Mouse (Mus musculus): ENCODE measurements around the gene Stag3. TPM values are rescaled to one million over a fixed set of nuclear protein-coding genes. Genes with fewer than 3 reads are reported as not detected.

The Stag3 gene
- polyA plus RNA-seq, 1 experiment from 2014 or later: 2.1 TPM

GRCm38 (mm10) chr5:138256094-138256467 is 24.0 kb upstream of the Stag3 start:
- Histone ChIP-seq H3K4me3 (ENCODE audit: control insufficient read depth in 1 of 2, insufficient read depth in 1 of 2, low read depth in 1 of 2, low read length in 2 of 2) (peak overlapping the region; percentile 80 to 88), H3K27me3 (ENCODE audit: control insufficient read depth, insufficient read depth, low read length) (no peaks in the 10 kb centered on the region), H3K9ac (ENCODE audit: low read length) (peak overlapping the region; percentile 74), H3K4me2 (ENCODE audit: low read length) (peak overlapping the region; percentile 83), H3K27ac (replicated peaks in 1 of 2; ENCODE audit: control insufficient read depth in 1 of 2, insufficient read depth in 1 of 2, low read depth in 2 of 2, low read length in 2 of 2) (peak overlapping the region; percentile 83 to 85), H3K4me1 (ENCODE audit: control insufficient read depth in 2 of 2, insufficient read depth in 2 of 2, low read length in 2 of 2) (peaks cover 18 to 26% of the 10 kb centered on the region in 2 experiments), H3K9me3 (ENCODE audit: control insufficient read depth, low read length) (no peaks in the 10 kb centered on the region), H3K36me3 (ENCODE audit: control insufficient read depth, insufficient read depth, low read length) (peaks cover 29% of the 10 kb centered on the region)
- WGBS: 21% methylated on average over 7 of the region's 7 CpGs
- no peak for ATAC-seq (ENCODE audit: insufficient number of reproducible peaks, insufficient read depth, low FRiP score, low read depth)

GRCm38 (mm10) chr5:138256966-138257584 is 23.0 kb upstream of the Stag3 start:
- Histone ChIP-seq H3K4me1 (ENCODE audit: control insufficient read depth in 2 of 2, insufficient read depth in 2 of 2, low read length in 2 of 2) (peaks cover 18 to 26% of the 10 kb centered on the region in 2 experiments), H3K4me3 (ENCODE audit: control insufficient read depth in 1 of 2, insufficient read depth in 1 of 2, low read depth in 1 of 2, low read length in 2 of 2) (no peak overlapping the region), H3K4me2 (ENCODE audit: low read length) (no peak overlapping the region), H3K27me3 (ENCODE audit: control insufficient read depth, insufficient read depth, low read length) (no peaks in the 10 kb centered on the region), H3K36me3 (ENCODE audit: control insufficient read depth, insufficient read depth, low read length) (peaks cover 39% of the 10 kb centered on the region), H3K9ac (ENCODE audit: low read length) (no peak overlapping the region), H3K9me3 (ENCODE audit: control insufficient read depth, low read length) (no peaks in the 10 kb centered on the region), H3K27ac (replicated peaks in 1 of 2; ENCODE audit: control insufficient read depth in 1 of 2, insufficient read depth in 1 of 2, low read depth in 2 of 2, low read length in 2 of 2) (no peak overlapping the region)
- WGBS: 82% methylated on average over 10 of the region's 10 CpGs
- no peak for ATAC-seq (ENCODE audit: insufficient number of reproducible peaks, insufficient read depth, low FRiP score, low read depth)

GRCm38 (mm10) chr5:138257585-138257978 is 22.5 kb upstream of the Stag3 start:
- H3K9ac ChIP-seq (ENCODE audit: low read length): no peak overlapping the region
- peaks cover 43% of the 10 kb centered on the region for H3K36me3 ChIP-seq (ENCODE audit: control insufficient read depth, insufficient read depth, low read length)
- WGBS: 89% methylated on average over 4 of the region's 4 CpGs
- ATAC-seq (ENCODE audit: insufficient number of reproducible peaks, insufficient read depth, low FRiP score, low read depth): no peak
- H3K9me3 ChIP-seq (ENCODE audit: control insufficient read depth, low read length): no peaks in the 10 kb centered on the region
- no peak overlapping the region for H3K4me2 ChIP-seq (ENCODE audit: low read length)
- no peak overlapping the region for H3K27ac ChIP-seq (replicated peaks in 1 of 2; ENCODE audit: control insufficient read depth in 1 of 2, insufficient read depth in 1 of 2, low read depth in 2 of 2, low read length in 2 of 2)
- peaks cover 20 to 31% of the 10 kb centered on the region in 2 experiments for H3K4me1 ChIP-seq (ENCODE audit: control insufficient read depth in 2 of 2, insufficient read depth in 2 of 2, low read length in 2 of 2)
- no peak overlapping the region for H3K4me3 ChIP-seq (ENCODE audit: control insufficient read depth in 1 of 2, insufficient read depth in 1 of 2, low read depth in 1 of 2, low read length in 2 of 2)
- H3K27me3 ChIP-seq (ENCODE audit: control insufficient read depth, insufficient read depth, low read length): no peaks in the 10 kb centered on the region

- H3K4me3 ChIP-seq (ENCODE audit: control insufficient read depth in 1 of 2, insufficient read depth in 1 of 2, low read depth in 1 of 2, low read length in 2 of 2): no peak overlapping the region
- no peak overlapping the region for H3K9ac ChIP-seq (ENCODE audit: low read length)
- H3K27ac ChIP-seq (replicated peaks in 1 of 2; ENCODE audit: control insufficient read depth in 1 of 2, insufficient read depth in 1 of 2, low read depth in 2 of 2, low read length in 2 of 2): no peak overlapping the region
- H3K27me3 ChIP-seq (ENCODE audit: control insufficient read depth, insufficient read depth, low read length): no peaks in the 10 kb centered on the region
- WGBS: 93% methylated on average over 3 of the region's 3 CpGs
- peaks cover 43% of the 10 kb centered on the region for H3K36me3 ChIP-seq (ENCODE audit: control insufficient read depth, insufficient read depth, low read length)
- ATAC-seq (ENCODE audit: insufficient number of reproducible peaks, insufficient read depth, low FRiP score, low read depth): no peak
- H3K9me3 ChIP-seq (ENCODE audit: control insufficient read depth, low read length): no peaks in the 10 kb centered on the region
- H3K4me2 ChIP-seq (ENCODE audit: low read length): no peak overlapping the region
- H3K4me1 ChIP-seq (ENCODE audit: control insufficient read depth in 2 of 2, insufficient read depth in 2 of 2, low read length in 2 of 2): peaks cover 25 to 36% of the 10 kb centered on the region in 2 experiments
Observed at GRCm38 (mm10) chr5:138258078-138258477, 22.0 kb upstream of the Stag3 start.

GRCm38 (mm10) chr5:138258542-138258941 is 21.5 kb upstream of the Stag3 start:
- Histone ChIP-seq H3K27ac (replicated peaks in 1 of 2; ENCODE audit: control insufficient read depth in 1 of 2, insufficient read depth in 1 of 2, low read depth in 2 of 2, low read length in 2 of 2) (0 out of 4 replicates have a peak overlapping the region, but pooled peaks of 1 of the 2 experiments have one; percentile 9), H3K9me3 (ENCODE audit: control insufficient read depth, low read length) (no peaks in the 10 kb centered on the region), H3K27me3 (ENCODE audit: control insufficient read depth, insufficient read depth, low read length) (no peaks in the 10 kb centered on the region), H3K36me3 (ENCODE audit: control insufficient read depth, insufficient read depth, low read length) (peaks cover 43% of the 10 kb centered on the region), H3K4me3 (ENCODE audit: control insufficient read depth in 1 of 2, insufficient read depth in 1 of 2, low read depth in 1 of 2, low read length in 2 of 2) (no peak overlapping the region), H3K4me2 (ENCODE audit: low read length) (no peak overlapping the region), H3K4me1 (ENCODE audit: control insufficient read depth in 2 of 2, insufficient read depth in 2 of 2, low read length in 2 of 2) (peaks cover 26 to 38% of the 10 kb centered on the region in 2 experiments), H3K9ac (ENCODE audit: low read length) (no peak overlapping the region)
- ATAC-seq (ENCODE audit: insufficient number of reproducible peaks, insufficient read depth, low FRiP score, low read depth): no peak
- WGBS: 53% methylated on average over 6 of the region's 6 CpGs

GRCm38 (mm10) chr5:138258993-138259392 is 21.0 kb upstream of the Stag3 start:
- Histone ChIP-seq H3K4me1 (ENCODE audit: control insufficient read depth in 2 of 2, insufficient read depth in 2 of 2, low read length in 2 of 2) (peaks cover 26 to 38% of the 10 kb centered on the region in 2 experiments), H3K27ac (replicated peaks in 1 of 2; ENCODE audit: control insufficient read depth in 1 of 2, insufficient read depth in 1 of 2, low read depth in 2 of 2, low read length in 2 of 2) (peak overlapping the region in 1 of 2 experiments; percentile 9; a peak in 1 of 4 replicates), H3K36me3 (ENCODE audit: control insufficient read depth, insufficient read depth, low read length) (peaks cover 43% of the 10 kb centered on the region), H3K9me3 (ENCODE audit: control insufficient read depth, low read length) (no peaks in the 10 kb centered on the region), H3K9ac (ENCODE audit: low read length) (0 out of 2 replicates have a peak overlapping the region, but pooled peaks have one; percentile 11), H3K4me3 (ENCODE audit: control insufficient read depth in 1 of 2, insufficient read depth in 1 of 2, low read depth in 1 of 2, low read length in 2 of 2) (no peak overlapping the region), H3K4me2 (ENCODE audit: low read length) (no peak overlapping the region), H3K27me3 (ENCODE audit: control insufficient read depth, insufficient read depth, low read length) (no peaks in the 10 kb centered on the region)
- 42% methylated on average over 7 of the region's 7 CpGs for WGBS
- ATAC-seq (ENCODE audit: insufficient number of reproducible peaks, insufficient read depth, low FRiP score, low read depth): no peak

GRCm38 (mm10) chr5:138260051-138260450 is 20.0 kb upstream of the Stag3 start:
- no peak overlapping the region for H3K4me3 ChIP-seq (ENCODE audit: control insufficient read depth in 1 of 2, insufficient read depth in 1 of 2, low read depth in 1 of 2, low read length in 2 of 2)
- H3K27ac ChIP-seq (replicated peaks in 1 of 2; ENCODE audit: control insufficient read depth in 1 of 2, insufficient read depth in 1 of 2, low read depth in 2 of 2, low read length in 2 of 2): no peak overlapping the region
- ATAC-seq (ENCODE audit: insufficient number of reproducible peaks, insufficient read depth, low FRiP score, low read depth): no peak
- 43% methylated on average over 10 of the region's 10 CpGs for WGBS
- H3K4me2 ChIP-seq (ENCODE audit: low read length): no peak overlapping the region
- H3K4me1 ChIP-seq (ENCODE audit: control insufficient read depth in 2 of 2, insufficient read depth in 2 of 2, low read length in 2 of 2): peaks cover 24 to 40% of the 10 kb centered on the region in 2 experiments
- peaks cover 43% of the 10 kb centered on the region for H3K36me3 ChIP-seq (ENCODE audit: control insufficient read depth, insufficient read depth, low read length)
- H3K9ac ChIP-seq (ENCODE audit: low read length): peak overlapping the region; percentile 30; the same call in 1 of the 2 replicates
- H3K9me3 ChIP-seq (ENCODE audit: control insufficient read depth, low read length): no peaks in the 10 kb centered on the region
- no peaks in the 10 kb centered on the region for H3K27me3 ChIP-seq (ENCODE audit: control insufficient read depth, insufficient read depth, low read length)

GRCm38 (mm10) chr5:138260834-138261233 is 19.2 kb upstream of the Stag3 start:
- ATAC-seq (ENCODE audit: insufficient number of reproducible peaks, insufficient read depth, low FRiP score, low read depth): no peak
- Histone ChIP-seq H3K4me2 (ENCODE audit: low read length) (no peak overlapping the region), H3K36me3 (ENCODE audit: control insufficient read depth, insufficient read depth, low read length) (peaks cover 46% of the 10 kb centered on the region), H3K27ac (replicated peaks in 1 of 2; ENCODE audit: control insufficient read depth in 1 of 2, insufficient read depth in 1 of 2, low read depth in 2 of 2, low read length in 2 of 2) (no peak overlapping the region), H3K9me3 (ENCODE audit: control insufficient read depth, low read length) (no peaks in the 10 kb centered on the region), H3K9ac (ENCODE audit: low read length) (no peak overlapping the region), H3K27me3 (ENCODE audit: control insufficient read depth, insufficient read depth, low read length) (no peaks in the 10 kb centered on the region), H3K4me1 (ENCODE audit: control insufficient read depth in 2 of 2, insufficient read depth in 2 of 2, low read length in 2 of 2) (peaks cover 24 to 39% of the 10 kb centered on the region in 2 experiments), H3K4me3 (ENCODE audit: control insufficient read depth in 1 of 2, insufficient read depth in 1 of 2, low read depth in 1 of 2, low read length in 2 of 2) (no peak overlapping the region)
- 49% methylated on average over 11 of the region's 11 CpGs for WGBS
